ENCODE assay signal across 14 mouse cellular contexts in genomic region chr19:10589127-10589857, GRCm38 (mm10). TPM values are rescaled to one million over a fixed set of nuclear protein-coding genes. Genes with fewer than 3 reads are reported as not detected.
DNase-seq lines count a peak whose midpoint lies in the region; ATAC-seq lines count a peak whose summit lies in the region.
"Had no signal": no experiment of that assay in that cellular context is flagged by ENCODE, and none has a peak within 500 bp of the region (broad histone marks: within the 10 kb centered on the region; RNA-seq: fewer than 3 reads in every experiment).

No protein-coding gene starts in this region.

- no peak overlapping the region for H3K4me2 ChIP-seq in hindbrain, embryonic 12.5 days (replicated peaks)
- no peak overlapping the region for H3K4me2 ChIP-seq in hindbrain, embryonic 16.5 days (ENCODE audit: low read length)
- H3K4me2 ChIP-seq: lung, embryonic 15.5 days; neural tube, embryonic 15.5 days had no signal

- WGBS in hindbrain, embryonic 12.5 days: 67% methylated on average over 5 of the region's 5 CpGs
- 66% methylated on average over 5 of the region's 5 CpGs for WGBS in hindbrain, embryonic 16.5 days

- no peak overlapping the region; the same call in 1 of the 2 replicates for H3K9ac ChIP-seq in hindbrain, embryonic 12.5 days
- H3K9ac ChIP-seq in hindbrain, embryonic 16.5 days (ENCODE audit: low read depth, low read length): no peak overlapping the region
- H3K9ac ChIP-seq: lung, embryonic 15.5 days; neural tube, embryonic 15.5 days had no signal

- no peaks in the 10 kb centered on the region for H3K27me3 ChIP-seq in hindbrain, embryonic 12.5 days
- H3K27me3 ChIP-seq in hindbrain, embryonic 16.5 days (replicated peaks; ENCODE audit: control insufficient read depth, insufficient read depth, low read length): no peaks in the 10 kb centered on the region
- H3K27me3 ChIP-seq: lung, embryonic 15.5 days; neural tube, embryonic 15.5 days had no signal

- 0 out of 2 replicates have a peak overlapping the region, but pooled peaks have one; percentile 0 for H3K27ac ChIP-seq in hindbrain, embryonic 12.5 days
- H3K27ac ChIP-seq in hindbrain, embryonic 16.5 days (ENCODE audit: low read depth, low read length): no peak overlapping the region
- H3K27ac ChIP-seq: hindbrain, postnatal 0 days; lung, embryonic 15.5 days; neural tube, embryonic 15.5 days had no signal

- no peak overlapping the region for H3K4me3 ChIP-seq in hindbrain, embryonic 12.5 days
- H3K4me3 ChIP-seq in hindbrain, embryonic 16.5 days (ENCODE audit: low read length): no peak overlapping the region
- H3K4me3 ChIP-seq: lung, embryonic 15.5 days; neural tube, embryonic 15.5 days had no signal

- H3K36me3 ChIP-seq in hindbrain, embryonic 12.5 days: peaks cover 34% of the 10 kb centered on the region
- H3K36me3 ChIP-seq in hindbrain, embryonic 16.5 days (ENCODE audit: control insufficient read depth, insufficient read depth, low read length): peaks cover 14% of the 10 kb centered on the region

- no peaks in the 10 kb centered on the region for H3K4me1 ChIP-seq in hindbrain, embryonic 12.5 days
- no peaks in the 10 kb centered on the region for H3K4me1 ChIP-seq in hindbrain, embryonic 16.5 days (ENCODE audit: control insufficient read depth, insufficient read depth, low read depth, low read length)
- H3K4me1 ChIP-seq: lung, embryonic 15.5 days; neural tube, embryonic 15.5 days had no signal

- H3K9me3 ChIP-seq in hindbrain, embryonic 12.5 days (replicated peaks): no peaks in the 10 kb centered on the region
- H3K9me3 ChIP-seq in hindbrain, embryonic 16.5 days (ENCODE audit: control insufficient read depth, low read length): no peaks in the 10 kb centered on the region
- H3K9me3 ChIP-seq: lung, embryonic 15.5 days; neural tube, embryonic 15.5 days had no signal

- no peak for ATAC-seq in hindbrain, embryonic 12.5 days (ENCODE audit: low FRiP score)
- no peak for ATAC-seq in hindbrain, embryonic 16.5 days
- peak; percentile 88 for ATAC-seq in common myeloid progenitor, adult 5-6 weeks (replicated peaks; ENCODE audit: low read depth, poor library complexity, severe bottlenecking)
- peak; percentile 77 to 80 for ATAC-seq in hematopoietic stem cell, adult 5-6 weeks (replicated peaks in 1 of 2; ENCODE audit: insufficient read depth in 1 of 2, low FRiP score in 2 of 2, low TSS enrichment in 1 of 2, low read depth in 1 of 2, poor library complexity in 2 of 2, severe bottlenecking in 2 of 2)
- peak; percentile 71 for ATAC-seq in megakaryocyte, adult 5-6 weeks (ENCODE audit: poor library complexity, severe bottlenecking)
- ATAC-seq: hindbrain, postnatal 0 days had no signal

- DNase-seq in urinary bladder, postnatal 10 days (ENCODE audit: low spot score): no peak
- DNase-seq in layer of hippocampus, adult 9-10 months (ENCODE audit: low spot score): no peak
- DNase-seq: cerebellum, adult 2 months; kidney, adult 9 months; spleen, adult 18-20 months had no signal

RNA-seq across cellular contexts. Expression of gene Tmem138, which starts 12.1 kb away (rescaled TPM):
- 43.8 and 52.4 TPM in 2 replicates for polyA plus RNA-seq in hindbrain, embryonic 12.5 days (2016; fragmentation: Nextera tagmentation; extraction: Ambion mirVana)
- 36.2 and 41.4 TPM in 2 replicates for polyA plus RNA-seq in hindbrain, embryonic 16.5 days (2015; fragmentation: Nextera tagmentation; extraction: Ambion mirVana)
- total RNA-seq in common myeloid progenitor, adult 5-6 weeks (2017): 6.0 and 15.9 TPM in 2 replicates
- total RNA-seq in hematopoietic stem cell, adult 5-6 weeks (2017): 5.6 and 11.9 TPM in 2 replicates
- 14.1 and 16.7 TPM in 2 replicates for total RNA-seq in megakaryocyte, adult 5-6 weeks (2015)
- 2.1 and 4.0 TPM in 2 replicates for total RNA-seq in megakaryocyte, adult 5-6 weeks (2017)

RNA-seq across cellular contexts. Expression of gene Cyb561a3, which starts 12.3 kb away (rescaled TPM):
- 15.8 and 16.3 TPM in 2 replicates for polyA plus RNA-seq in hindbrain, embryonic 12.5 days (2016; fragmentation: Nextera tagmentation; extraction: Ambion mirVana)
- polyA plus RNA-seq in hindbrain, embryonic 16.5 days (2015; fragmentation: Nextera tagmentation; extraction: Ambion mirVana): 22.1 and 22.4 TPM in 2 replicates
- 30.9 and 32.4 TPM in 2 replicates for total RNA-seq in common myeloid progenitor, adult 5-6 weeks (2017)
- total RNA-seq in hematopoietic stem cell, adult 5-6 weeks (2017): 19.9 and 39.3 TPM in 2 replicates
- 37.2 and 38.8 TPM in 2 replicates for total RNA-seq in megakaryocyte, adult 5-6 weeks (2015)
- total RNA-seq in megakaryocyte, adult 5-6 weeks (2017): 36.1 and 38.3 TPM in 2 replicates

RNA-seq across cellular contexts. Expression of gene Ddb1, which starts 15.8 kb away (rescaled TPM):
- polyA plus RNA-seq in hindbrain, embryonic 12.5 days (2016; fragmentation: Nextera tagmentation; extraction: Ambion mirVana): 395 and 396 TPM in 2 replicates
- polyA plus RNA-seq in hindbrain, embryonic 16.5 days (2015; fragmentation: Nextera tagmentation; extraction: Ambion mirVana): 203 and 237 TPM in 2 replicates
- 424 and 475 TPM in 2 replicates for total RNA-seq in common myeloid progenitor, adult 5-6 weeks (2017)
- total RNA-seq in hematopoietic stem cell, adult 5-6 weeks (2017): 373 and 377 TPM in 2 replicates
- total RNA-seq in megakaryocyte, adult 5-6 weeks (2015): 45.1 and 49.1 TPM in 2 replicates
- total RNA-seq in megakaryocyte, adult 5-6 weeks (2017): 156 and 175 TPM in 2 replicates

RNA-seq across cellular contexts. Expression of gene Tkfc, which starts 16.2 kb away (rescaled TPM):
- 21.3 and 23.9 TPM in 2 replicates for polyA plus RNA-seq in hindbrain, embryonic 12.5 days (2016; fragmentation: Nextera tagmentation; extraction: Ambion mirVana)
- polyA plus RNA-seq in hindbrain, embryonic 16.5 days (2015; fragmentation: Nextera tagmentation; extraction: Ambion mirVana): 24.4 and 26.3 TPM in 2 replicates
- 3.5 and 7.3 TPM in 2 replicates for total RNA-seq in common myeloid progenitor, adult 5-6 weeks (2017)
- total RNA-seq in hematopoietic stem cell, adult 5-6 weeks (2017): 4.0 and 7.3 TPM in 2 replicates
- total RNA-seq in megakaryocyte, adult 5-6 weeks (2015): 4.8 and 5.6 TPM in 2 replicates
- 2.2 and 3.7 TPM in 2 replicates for total RNA-seq in megakaryocyte, adult 5-6 weeks (2017)

RNA-seq across cellular contexts. Expression of gene Tmem216, which starts 33.3 kb away (rescaled TPM):
- polyA plus RNA-seq in hindbrain, embryonic 12.5 days (2016; fragmentation: Nextera tagmentation; extraction: Ambion mirVana): 49.1 and 56.6 TPM in 2 replicates
- polyA plus RNA-seq in hindbrain, embryonic 16.5 days (2015; fragmentation: Nextera tagmentation; extraction: Ambion mirVana): 46.6 and 48.4 TPM in 2 replicates
- 17.3 and 30.5 TPM in 2 replicates for total RNA-seq in common myeloid progenitor, adult 5-6 weeks (2017)
- 8.5 and 27.0 TPM in 2 replicates for total RNA-seq in hematopoietic stem cell, adult 5-6 weeks (2017)
- 19.1 and 27.3 TPM in 2 replicates for total RNA-seq in megakaryocyte, adult 5-6 weeks (2015)
- 16.5 and 18.7 TPM in 2 replicates for total RNA-seq in megakaryocyte, adult 5-6 weeks (2017)
- total RNA-seq: monocyte, adult 5-6 weeks had no signal

Comparison
In these comparisons a context has a peak if more than half of its experiments do, and no peak if none do; other contexts are left out.
1. ATAC-seq: peak in common myeloid progenitor, adult 5-6 weeks (single experiment), hematopoietic stem cell, adult 5-6 weeks (2 of 2) and megakaryocyte, adult 5-6 weeks (single experiment); none in hindbrain, embryonic 12.5 days (single experiment) and hindbrain, embryonic 16.5 days (single experiment).